Mouse (Mus musculus): ENCODE data around the gene Serpinh1.

DNA sequence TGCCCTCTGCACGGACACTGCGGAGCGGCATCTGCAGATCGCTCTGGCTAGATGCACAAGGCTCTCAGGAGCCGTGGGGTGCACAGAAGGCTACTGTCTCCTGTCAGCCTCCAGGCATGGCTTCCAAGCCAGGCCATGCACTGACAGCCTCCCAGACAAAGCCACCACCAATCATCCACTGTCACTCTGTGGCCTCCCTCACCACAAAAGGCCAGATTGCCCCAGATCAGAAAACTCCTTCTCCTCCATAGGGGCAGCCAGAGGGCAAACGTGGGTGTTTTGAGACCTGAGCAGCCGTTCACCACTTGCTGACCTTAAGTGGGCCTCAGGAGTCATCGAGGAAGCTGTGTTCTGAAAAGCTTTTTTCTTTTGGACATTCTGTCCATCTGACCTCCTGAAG is 25.8 kb upstream of the Serpinh1 start:
- TF ChIP-seq POLR2A (IDR thresholded peaks at IDR 0.05; ENCODE audit: extremely low read depth, insufficient read depth, low read length) = no peak
- no peak for TF ChIP-seq CTCF (IDR thresholded peaks at IDR 0.05; ENCODE audit: low read depth, low read length)

Measured in liver, adult 2 months (tissue).